Mouse (Mus musculus) MEL (cell line): ENCODE results near the gene B430305J03Rik.

ENCODE experiments used
- CTCF ChIP-seq, 3 experiments: IDR thresholded peaks in 2 of 3; conservative IDR thresholded peaks in 1 of 3; 2 replicates each; pipeline ENCODE4 v1.5.1; 2011 to 2012; ENCODE audit warnings: low read length in 3 of 3, low read depth in 2 of 3, mild to moderate bottlenecking in 2 of 3, improper control_type of control experiment in 1 of 3, inconsistent platforms in 1 of 3, mixed read lengths in 1 of 3, moderate library complexity in 1 of 3; ENCODE audit not compliant: control insufficient read depth in 1 of 3, insufficient read depth in 1 of 3, poor library complexity in 1 of 3, severe bottlenecking in 1 of 3
- GABPA ChIP-seq: IDR thresholded peaks from 2 replicates; pipeline ENCODE4 v1.6.1; 2012; ENCODE audit warnings: low read depth, mild to moderate bottlenecking, inconsistent platforms, low read length, improper control_type of control experiment, moderate library complexity

DNA sequence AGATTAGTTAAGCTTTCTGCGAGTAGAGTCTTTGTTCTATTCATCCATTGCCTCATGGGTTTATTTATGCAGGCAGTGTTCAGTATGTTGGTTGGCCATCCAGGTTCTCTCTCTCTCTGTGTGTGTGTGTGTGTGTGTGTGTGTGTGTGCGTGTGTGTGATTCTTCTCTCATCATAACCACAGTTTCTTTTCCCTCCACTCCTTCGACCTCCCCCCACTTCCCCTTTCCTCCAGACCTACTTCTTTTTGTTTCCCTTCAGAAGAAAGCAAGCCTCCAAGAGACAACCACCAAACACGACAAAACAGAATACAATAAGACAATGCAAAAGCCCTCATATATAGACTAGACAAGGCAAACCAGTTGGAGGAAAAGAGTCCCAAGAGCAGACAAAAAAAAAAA lies 41.2 kb upstream of the B430305J03Rik start:
- no peak for TF ChIP-seq GABPA
- no peak for TF ChIP-seq CTCF (IDR thresholded peaks at IDR 0.05 in 2 of 3, conservative IDR thresholded peaks at IDR 0.05 in 1 of 3; ENCODE audit: control insufficient read depth in 1 of 3, insufficient read depth in 1 of 3, low read depth in 2 of 3, low read length in 3 of 3, poor library complexity in 1 of 3, severe bottlenecking in 1 of 3)
